Mouse (Mus musculus) bone marrow, adult 2 months (tissue): ENCODE data around the gene Zbtb7a.

Experiments
- CTCF ChIP-seq: fragments of 200-500 bp; IDR thresholded peaks from 2 replicates; pipeline ENCODE4 v1.5.1; 2011; ENCODE audit warnings: low read length, control low read depth; ENCODE audit not compliant: control insufficient read depth, insufficient read depth
- POLR2A ChIP-seq: fragments of 200-500 bp; IDR thresholded peaks from 2 replicates; pipeline ENCODE4 v1.6.1; 2011; ENCODE audit warnings: low read depth, mild to moderate bottlenecking, control low read depth, low read length, borderline replicate concordance; ENCODE audit not compliant: control insufficient read depth

DNA sequence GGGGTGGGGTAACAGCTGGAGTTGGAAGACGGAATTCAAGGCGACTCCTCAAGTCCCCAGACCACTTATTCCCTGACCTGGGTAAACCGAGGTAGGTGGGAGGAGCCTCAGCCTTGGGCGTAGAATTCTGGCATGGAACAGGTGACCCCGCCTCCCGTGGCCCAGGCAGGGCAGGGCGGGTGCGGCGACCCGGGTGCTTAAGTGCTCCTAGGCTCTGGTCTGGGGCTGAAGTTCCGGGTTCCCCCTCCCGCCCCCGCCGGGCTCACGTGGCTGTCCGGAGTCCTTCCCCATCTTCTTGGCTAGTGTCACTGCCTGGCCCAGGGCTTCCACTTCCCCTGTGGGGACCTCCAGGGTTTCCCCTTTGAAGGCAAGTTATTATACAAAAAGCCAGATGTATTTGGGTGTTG is 836 bp upstream of the Zbtb7a start:
- no peak for TF ChIP-seq CTCF
- peak; percentile 72; the same call in 1 of the 2 replicates for TF ChIP-seq POLR2A
